Mouse (Mus musculus): ENCODE data around the gene Slc27a5. TPM values are rescaled to one million over a fixed set of nuclear protein-coding genes. Genes with fewer than 3 reads are reported as not detected.

The Slc27a5 gene
- polyA plus RNA-seq, 1 experiment: 0.19 TPM

Other genes starting within 250 kb of the Slc27a5 start
- 3.1 and 5.1 TPM in 2 replicates for gene Zscan18, start 194.6 kb downstream of the Slc27a5 start, polyA plus RNA-seq (2012; rRNA removed)
- 2.2 and 2.8 TPM in 2 replicates for gene Zfp329, start 179.3 kb downstream of the Slc27a5 start, polyA plus RNA-seq (2012; rRNA removed)
- gene Zfp110, start 163.4 kb downstream of the Slc27a5 start, polyA plus RNA-seq (2012; rRNA removed): 15.5 and 16.2 TPM in 2 replicates
- gene Zfp128, start 117.0 kb downstream of the Slc27a5 start, polyA plus RNA-seq (2012; rRNA removed): 1.4 and 1.5 TPM in 2 replicates
- 11.1 and 13.1 TPM in 2 replicates for gene Zscan22, start 100.4 kb downstream of the Slc27a5 start, polyA plus RNA-seq (2012; rRNA removed)
- 2,418 and 2,737 TPM in 2 replicates for gene Rps5, start 75.9 kb downstream of the Slc27a5 start, polyA plus RNA-seq (2012; rRNA removed)
- 1.7 and 3.1 TPM in 2 replicates for gene Rnf225, start 70.8 kb downstream of the Slc27a5 start, polyA plus RNA-seq (2012; rRNA removed)
- gene Zfp324, start 32.4 kb downstream of the Slc27a5 start, polyA plus RNA-seq (2012; rRNA removed): 10.3 and 10.5 TPM in 2 replicates
- gene Zfp446, start 20.3 kb downstream of the Slc27a5 start, polyA plus RNA-seq (2012; rRNA removed): 7.0 and 8.1 TPM in 2 replicates
- gene Trim28, start 922 bp upstream of the Slc27a5 start, polyA plus RNA-seq (2012; rRNA removed): 214 and 282 TPM in 2 replicates
- 12.7 and 17.3 TPM in 2 replicates for gene Zbtb45, start 11.8 kb upstream of the Slc27a5 start, polyA plus RNA-seq (2012; rRNA removed)
- gene Chmp2a, start 36.6 kb upstream of the Slc27a5 start, polyA plus RNA-seq (2012; rRNA removed): 116 and 142 TPM in 2 replicates
- gene Ube2m, start 40.1 kb upstream of the Slc27a5 start, polyA plus RNA-seq (2012; rRNA removed): 187 and 192 TPM in 2 replicates
- gene Mzf1, start 56.6 kb upstream of the Slc27a5 start, polyA plus RNA-seq (2012; rRNA removed): 3.6 and 3.7 TPM in 2 replicates
- gene Vmn1r85, start 97.0 kb upstream of the Slc27a5 start, polyA plus RNA-seq (2012; rRNA removed): not detected in 2 replicates
- not detected in 2 replicates for gene Vmn1r86, start 121.7 kb upstream of the Slc27a5 start, polyA plus RNA-seq (2012; rRNA removed)
- gene Vmn1r87, start 142.0 kb upstream of the Slc27a5 start, polyA plus RNA-seq (2012; rRNA removed): not detected in 2 replicates
- not detected in 2 replicates for gene Vmn1r88, start 161.4 kb upstream of the Slc27a5 start, polyA plus RNA-seq (2012; rRNA removed)
- gene Vmn1r89, start 214.8 kb upstream of the Slc27a5 start, polyA plus RNA-seq (2012; rRNA removed): not detected in 2 replicates

All from gonadal fat pad, adult 2 months (tissue).